Mouse (Mus musculus) hindbrain, embryonic 15.5 days (tissue): ENCODE measurements at regions not wholly inside any gene's neighbourhood (a gene's known extent, or its start where the extent isn't known, plus 50 kb on each side); places are given as distances from the start of the nearest gene placed in this dataset.

Experiments used
- ATAC-seq: fragments of 200-750 bp; cut with Nextera tagmentation; 2 replicates; pipeline ENCODE4 v1.8.0; 2017; ENCODE audit warnings: low read depth, moderate number of reproducible peaks, moderate TSS enrichment; ENCODE audit not compliant: low FRiP score
- H3K27ac ChIP-seq: fragments of 300-500 bp; sonication (generic); replicated peaks from 2 replicates; pipeline ENCODE4 v1.5.1; 2015; ENCODE audit warnings: mild to moderate bottlenecking, inconsistent platforms
- H3K27me3 ChIP-seq: fragments of 300-500 bp; sonication (generic); 2 replicates; pipeline ENCODE4 v1.6.1; 2015; ENCODE audit warnings: control low read depth, inconsistent platforms
- H3K36me3 ChIP-seq: fragments of 300-500 bp; sonication (generic); 2 replicates; pipeline ENCODE4 v1.6.1; 2015; ENCODE audit warnings: control low read depth, inconsistent platforms
- H3K4me1 ChIP-seq: fragments of 300-500 bp; sonication (generic); replicated peaks from 2 replicates; pipeline ENCODE4 v1.6.1; 2015; ENCODE audit warnings: control low read depth, inconsistent platforms
- H3K4me2 ChIP-seq: fragments of 300-500 bp; sonication (generic); 2 replicates; pipeline ENCODE4 v1.6.1; 2015; ENCODE audit warnings: moderate library complexity, mild to moderate bottlenecking, inconsistent platforms
- H3K4me3 ChIP-seq: fragments of 300-500 bp; sonication (generic); 2 replicates; pipeline ENCODE4 v1.5.1; 2015; ENCODE audit warnings: mild to moderate bottlenecking, inconsistent platforms
- H3K9ac ChIP-seq: fragments of 300-500 bp; sonication (generic); 2 replicates; pipeline ENCODE4 v1.6.1; 2015; ENCODE audit warnings: inconsistent platforms
- H3K9me3 ChIP-seq: fragments of 300-500 bp; sonication (generic); 2 replicates; pipeline ENCODE4 v1.6.1; 2016; ENCODE audit warnings: control low read depth, inconsistent platforms
- WGBS: fragments of 180-500 bp; shearing (Covaris S2); methylation state at CpG from one replicate; pipeline ENCODE4 v1.1.7; 2015; 5-methylcytosine and 5-hydroxymethylcytosine counted together

DNA sequence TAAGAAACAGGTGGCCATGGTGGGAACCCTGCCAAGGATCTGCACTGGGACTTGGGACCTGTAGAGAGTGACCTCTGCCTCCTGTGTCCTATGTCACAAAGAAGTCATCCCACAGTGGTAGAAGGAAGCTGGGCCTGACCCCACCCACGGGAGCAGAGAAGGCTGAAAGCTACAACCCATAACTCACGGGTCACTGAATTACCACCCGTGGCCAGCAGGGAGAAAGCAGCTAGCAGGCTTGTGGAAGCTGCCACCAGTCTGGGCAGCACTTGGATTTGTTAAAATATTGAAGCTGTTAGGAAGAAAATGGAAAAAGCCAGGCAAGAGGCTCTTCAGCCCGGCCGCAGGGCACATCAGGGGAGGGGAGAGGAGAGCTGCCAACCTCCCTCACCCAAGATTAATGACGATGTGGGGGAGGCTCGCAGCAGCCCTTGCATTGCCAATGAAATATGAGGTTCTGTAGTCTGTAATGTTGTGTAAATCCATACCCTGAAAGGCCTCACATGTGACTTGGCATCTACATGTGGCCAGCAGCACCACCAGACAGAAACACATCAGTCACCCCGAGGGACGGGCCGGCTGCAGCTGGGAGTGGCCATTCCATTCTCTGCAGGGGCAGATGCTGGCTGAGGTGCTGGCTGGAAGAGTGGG is 94.5 kb downstream of the Olfm1 start:
- Histone ChIP-seq H3K4me1 (peaks cover 24% of the 10 kb centered on the region), H3K9ac (no peak overlapping the region), H3K9me3 (no peaks in the 10 kb centered on the region), H3K27ac (peak overlapping the region; percentile 59), H3K27me3 (no peaks in the 10 kb centered on the region), H3K36me3 (no peaks in the 10 kb centered on the region), H3K4me2 (no peak overlapping the region), H3K4me3 (no peak overlapping the region)
- peak; percentile 47; the same call in 1 of the 2 replicates for ATAC-seq
- 29% methylated on average over 10 of the region's 10 CpGs for WGBS

- 82% methylated on average over 6 of the region's 6 CpGs for WGBS
- no peaks in the 10 kb centered on the region for H3K9me3 ChIP-seq
- H3K4me1 ChIP-seq, result peaks cover 28% of the 10 kb centered on the region
- H3K36me3 ChIP-seq, result no peaks in the 10 kb centered on the region
- H3K4me3 ChIP-seq, result no peak overlapping the region
- no peak overlapping the region for H3K9ac ChIP-seq
- no peaks in the 10 kb centered on the region for H3K27me3 ChIP-seq
- no peak overlapping the region for H3K27ac ChIP-seq
- ATAC-seq, result no peak
- H3K4me2 ChIP-seq, result no peak overlapping the region
Measured at GRCm38 (mm10) chr2:28289339-28289738, 96.5 kb downstream of the Olfm1 start.

GRCm38 (mm10) chr2:28289860-28290471 is 97.2 kb downstream of the Olfm1 start:
- Histone ChIP-seq H3K36me3 (no peaks in the 10 kb centered on the region), H3K9ac (no peak overlapping the region), H3K4me3 (no peak overlapping the region), H3K27me3 (no peaks in the 10 kb centered on the region), H3K4me2 (no peak overlapping the region), H3K9me3 (no peaks in the 10 kb centered on the region), H3K27ac (no peak overlapping the region), H3K4me1 (peaks cover 34% of the 10 kb centered on the region)
- WGBS, result 70% methylated on average over 11 of the region's 11 CpGs
- ATAC-seq, result no peak

- Histone ChIP-seq H3K36me3 (no peaks in the 10 kb centered on the region), H3K4me3 (no peak overlapping the region), H3K27ac (no peak overlapping the region), H3K9me3 (no peaks in the 10 kb centered on the region), H3K9ac (no peak overlapping the region), H3K4me2 (no peak overlapping the region), H3K4me1 (peaks cover 41% of the 10 kb centered on the region), H3K27me3 (no peaks in the 10 kb centered on the region)
- 32% methylated on average over 7 of the region's 7 CpGs for WGBS
- ATAC-seq, result no peak
Measured at GRCm38 (mm10) chr2:28294509-28294908, 101.7 kb downstream of the Olfm1 start.

DNA sequence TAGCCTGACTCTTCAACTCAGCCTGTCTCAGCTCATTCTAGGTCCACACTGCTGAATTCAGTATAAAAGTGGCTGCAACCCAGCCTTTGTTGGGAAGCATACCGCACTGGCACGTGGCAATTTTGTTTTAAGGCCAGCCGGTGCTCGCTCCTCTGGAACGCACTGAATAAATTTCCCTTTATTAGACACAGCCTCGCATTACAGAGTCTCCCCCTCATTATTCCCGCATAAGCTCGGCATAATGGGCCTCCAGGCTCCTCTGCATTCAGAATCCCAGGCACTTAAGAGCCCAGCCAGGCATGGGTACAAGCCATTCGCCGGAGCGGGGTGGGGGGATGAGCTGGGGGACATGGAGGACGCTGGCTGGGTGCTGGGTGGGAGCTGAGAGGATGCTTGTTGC is 103.4 kb downstream of the Olfm1 start:
- Histone ChIP-seq H3K36me3 (no peaks in the 10 kb centered on the region), H3K9ac (peak overlapping the region; percentile 7; the same call in 1 of the 2 replicates), H3K4me3 (no peak overlapping the region), H3K27ac (peak overlapping the region; percentile 81), H3K27me3 (no peaks in the 10 kb centered on the region), H3K4me1 (peaks cover 36% of the 10 kb centered on the region), H3K9me3 (no peaks in the 10 kb centered on the region), H3K4me2 (no peak overlapping the region)
- peak; percentile 86 for ATAC-seq
- 22% methylated on average over 12 of the region's 12 CpGs for WGBS

DNA sequence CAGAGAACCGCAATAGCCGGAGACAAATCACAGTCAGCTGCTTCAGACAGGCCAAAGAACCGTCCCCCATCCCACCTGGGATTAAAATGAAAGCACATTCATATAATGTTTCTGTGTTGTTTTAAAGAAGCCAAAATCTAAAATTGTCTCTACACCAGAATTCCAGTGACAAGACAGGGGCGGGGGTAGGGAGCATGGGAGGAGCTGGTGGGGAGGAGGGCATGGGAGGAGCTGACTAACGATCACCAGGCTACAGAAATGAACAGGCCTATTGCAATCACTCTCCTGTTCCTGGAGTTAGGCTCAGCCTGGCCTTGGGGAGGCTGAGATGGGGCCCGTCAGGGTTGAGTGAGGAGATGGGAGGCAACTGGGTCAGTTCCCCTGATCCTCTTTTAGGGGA is 105.9 kb downstream of the Olfm1 start:
- H3K27ac ChIP-seq, result no peak overlapping the region
- no peaks in the 10 kb centered on the region for H3K27me3 ChIP-seq
- no peaks in the 10 kb centered on the region for H3K36me3 ChIP-seq
- no peak overlapping the region for H3K4me2 ChIP-seq
- no peak overlapping the region for H3K9ac ChIP-seq
- 47% methylated on average over 6 of the region's 6 CpGs for WGBS
- peaks cover 26% of the 10 kb centered on the region for H3K4me1 ChIP-seq
- no peak overlapping the region for H3K4me3 ChIP-seq
- no peaks in the 10 kb centered on the region for H3K9me3 ChIP-seq
- no peak for ATAC-seq

DNA sequence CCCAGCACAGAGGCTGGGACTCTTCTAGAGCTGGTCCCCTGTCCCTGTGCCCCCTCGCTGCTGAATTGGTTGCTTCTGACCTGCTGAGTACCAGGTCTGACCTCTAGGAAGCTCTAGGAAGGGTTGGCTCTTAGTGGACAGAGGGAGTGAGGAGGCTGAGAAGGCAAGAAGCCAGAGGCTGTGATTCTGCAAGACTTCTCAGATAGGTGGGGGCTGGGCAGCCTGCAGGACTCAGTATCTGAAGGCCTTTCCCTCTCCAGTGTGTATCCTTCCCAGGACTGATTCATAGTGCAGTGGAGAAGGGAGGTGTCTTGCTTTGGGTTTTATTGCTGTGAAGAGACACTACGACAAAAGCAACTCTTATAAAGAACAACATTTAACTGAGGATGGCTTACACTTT is 106.6 kb downstream of the Olfm1 start:
- ATAC-seq, result no peak
- Histone ChIP-seq H3K9ac (no peak overlapping the region), H3K36me3 (no peaks in the 10 kb centered on the region), H3K9me3 (no peaks in the 10 kb centered on the region), H3K4me2 (no peak overlapping the region), H3K4me1 (peaks cover 22% of the 10 kb centered on the region), H3K27ac (no peak overlapping the region), H3K4me3 (no peak overlapping the region), H3K27me3 (no peaks in the 10 kb centered on the region)
- 98% methylated on average over 2 of the region's 2 CpGs for WGBS

GRCm38 (mm10) chr2:28301313-28301712 is 108.5 kb downstream of the Olfm1 start:
- no peaks in the 10 kb centered on the region for H3K36me3 ChIP-seq
- 82% methylated on average over 4 of the region's 4 CpGs for WGBS

GRCm38 (mm10) chr2:28303936-28304335 is 111.1 kb downstream of the Olfm1 start:
- H3K27ac ChIP-seq, result no peak overlapping the region
- H3K4me1 ChIP-seq, result no peaks in the 10 kb centered on the region
- no peak for ATAC-seq
- no peaks in the 10 kb centered on the region for H3K9me3 ChIP-seq
- no peak overlapping the region for H3K4me3 ChIP-seq
- H3K27me3 ChIP-seq, result no peaks in the 10 kb centered on the region
- H3K4me2 ChIP-seq, result no peak overlapping the region
- WGBS, result 93% methylated on average over 5 of the region's 5 CpGs
- no peak overlapping the region for H3K9ac ChIP-seq
- no peaks in the 10 kb centered on the region for H3K36me3 ChIP-seq

More at GRCm38 (mm10) chr2:28301313-28301712, 108.5 kb downstream of the Olfm1 start:
- ATAC-seq, result no peak
- H3K4me1 ChIP-seq, result peaks cover 2% of the 10 kb centered on the region
- no peak overlapping the region for H3K4me3 ChIP-seq
- no peak overlapping the region for H3K27ac ChIP-seq
- H3K9ac ChIP-seq, result no peak overlapping the region
- H3K27me3 ChIP-seq, result no peaks in the 10 kb centered on the region
- H3K9me3 ChIP-seq, result no peaks in the 10 kb centered on the region
- no peak overlapping the region for H3K4me2 ChIP-seq

- Histone ChIP-seq H3K27me3 (no peaks in the 10 kb centered on the region), H3K4me2 (no peak overlapping the region), H3K9me3 (no peaks in the 10 kb centered on the region), H3K36me3 (no peaks in the 10 kb centered on the region), H3K4me3 (no peak overlapping the region), H3K9ac (no peak overlapping the region), H3K4me1 (no peaks in the 10 kb centered on the region), H3K27ac (no peak overlapping the region)
- 14% methylated on average over 3 of the region's 3 CpGs for WGBS
- ATAC-seq, result no peak
Measured at GRCm38 (mm10) chr2:28304712-28305111, 111.9 kb downstream of the Olfm1 start.

- Histone ChIP-seq H3K36me3 (no peaks in the 10 kb centered on the region), H3K9ac (no peak overlapping the region), H3K27me3 (no peaks in the 10 kb centered on the region), H3K9me3 (no peaks in the 10 kb centered on the region), H3K4me3 (no peak overlapping the region), H3K4me1 (no peaks in the 10 kb centered on the region), H3K4me2 (no peak overlapping the region), H3K27ac (no peak overlapping the region)
- no peak for ATAC-seq
- WGBS, result 88% methylated on average over 5 of the region's 5 CpGs
Measured at GRCm38 (mm10) chr2:28309122-28309521, 116.3 kb downstream of the Olfm1 start.

DNA sequence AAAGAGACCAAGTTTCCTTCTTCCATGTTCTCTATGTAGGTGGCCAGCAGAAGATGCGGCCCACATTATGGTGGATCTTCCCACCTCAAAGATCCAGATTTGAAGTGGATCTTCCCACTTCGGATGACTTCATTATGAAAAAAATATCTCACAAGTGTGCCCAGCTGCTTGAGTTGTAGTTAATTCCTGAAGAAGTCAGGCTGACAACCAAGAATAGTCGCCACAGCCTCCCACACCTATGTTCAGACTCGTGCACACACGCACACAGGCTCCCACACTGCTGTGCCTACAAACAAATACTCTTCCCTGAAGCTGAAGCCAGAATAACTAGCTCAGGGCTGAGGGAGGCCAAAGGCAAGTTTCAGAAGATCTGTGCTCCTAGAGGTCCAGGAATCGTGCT is 119.4 kb downstream of the Olfm1 start:
- no peaks in the 10 kb centered on the region for H3K36me3 ChIP-seq
- no peak overlapping the region for H3K4me2 ChIP-seq
- no peaks in the 10 kb centered on the region for H3K4me1 ChIP-seq
- H3K4me3 ChIP-seq, result no peak overlapping the region
- H3K9ac ChIP-seq, result no peak overlapping the region
- H3K27me3 ChIP-seq, result no peaks in the 10 kb centered on the region
- H3K27ac ChIP-seq, result no peak overlapping the region
- H3K9me3 ChIP-seq, result no peaks in the 10 kb centered on the region
- no peak for ATAC-seq
- 90% methylated on average over 6 of the region's 6 CpGs for WGBS

DNA sequence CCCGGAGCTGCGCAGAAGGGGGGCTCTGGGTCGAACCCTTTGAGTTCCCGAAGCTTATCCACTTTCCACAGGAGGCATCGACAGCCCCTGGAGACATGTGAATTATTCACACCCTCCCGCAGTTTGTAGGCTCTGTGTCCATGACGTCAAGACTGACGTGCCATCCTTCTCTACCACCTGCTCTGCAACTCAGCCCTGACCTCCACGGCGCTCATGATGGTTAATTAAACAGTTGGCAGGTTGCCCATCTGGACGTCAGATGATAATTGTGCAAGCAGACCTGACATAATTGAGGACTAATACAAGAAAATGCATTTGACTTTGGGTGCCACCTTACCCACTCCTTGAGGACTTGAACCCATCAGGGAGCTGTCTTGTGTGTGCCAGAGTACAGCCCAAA is 121.1 kb upstream of the Ppp1r26 start:
- Histone ChIP-seq H3K4me1 (peaks cover 26% of the 10 kb centered on the region), H3K9me3 (no peaks in the 10 kb centered on the region), H3K36me3 (no peaks in the 10 kb centered on the region), H3K27me3 (no peaks in the 10 kb centered on the region), H3K27ac (no peak overlapping the region), H3K9ac (no peak overlapping the region), H3K4me2 (no peak overlapping the region), H3K4me3 (no peak overlapping the region)
- no peak; the same call in none of the 2 replicates for ATAC-seq
- 46% methylated on average over 11 of the region's 11 CpGs for WGBS
